ENCODE assay signal across 18 mouse cellular contexts in genomic region chr1:157684356-157684755, GRCm38 (mm10).
DNase-seq lines count a peak whose midpoint lies in the region; ATAC-seq lines count a peak whose summit lies in the region.
"Had no signal": no experiment of that assay in that cellular context is flagged by ENCODE, and none has a peak within 500 bp of the region (broad histone marks: within the 10 kb centered on the region; RNA-seq: fewer than 3 reads in every experiment).

No protein-coding gene starts in this region.

- H3K4me1 ChIP-seq in forebrain, embryonic 14.5 days (ENCODE audit: control insufficient read depth, insufficient read depth, low read length): no peaks in the 10 kb centered on the region
- no peaks in the 10 kb centered on the region for H3K4me1 ChIP-seq in forebrain, embryonic 13.5 days
- H3K4me1 ChIP-seq in hindbrain, embryonic 15.5 days (replicated peaks): peaks cover 3% of the 10 kb centered on the region
- H3K4me1 ChIP-seq: embryonic facial prominence, embryonic 15.5 days; limb, embryonic 13.5 days had no signal

- H3K27ac ChIP-seq in forebrain, embryonic 14.5 days (ENCODE audit: low read depth, low read length): no peak overlapping the region
- no peak overlapping the region for H3K27ac ChIP-seq in forebrain, embryonic 13.5 days
- no peak overlapping the region for H3K27ac ChIP-seq in hindbrain, embryonic 15.5 days (replicated peaks)
- H3K27ac ChIP-seq: embryonic facial prominence, embryonic 15.5 days; gastrocnemius, adult 2 months; limb, embryonic 13.5 days had no signal

- no peaks in the 10 kb centered on the region for H3K9me3 ChIP-seq in forebrain, embryonic 14.5 days (replicated peaks; ENCODE audit: control insufficient read depth, low read length)
- no peaks in the 10 kb centered on the region for H3K9me3 ChIP-seq in forebrain, embryonic 13.5 days (replicated peaks)
- no peaks in the 10 kb centered on the region for H3K9me3 ChIP-seq in hindbrain, embryonic 15.5 days
- H3K9me3 ChIP-seq: embryonic facial prominence, embryonic 15.5 days; limb, embryonic 13.5 days had no signal

- no peak for ATAC-seq in forebrain, embryonic 14.5 days
- no peak for ATAC-seq in forebrain, embryonic 13.5 days
- ATAC-seq in hindbrain, embryonic 15.5 days (ENCODE audit: low FRiP score, low read depth): peak; percentile 72

- 61% methylated on average over 7 of the region's 7 CpGs for WGBS in forebrain, embryonic 14.5 days
- 74% methylated on average over 7 of the region's 7 CpGs for WGBS in forebrain, embryonic 13.5 days
- 11% methylated on average over 7 of the region's 7 CpGs for WGBS in hindbrain, embryonic 15.5 days

- no peaks in the 10 kb centered on the region for H3K36me3 ChIP-seq in forebrain, embryonic 14.5 days (ENCODE audit: control insufficient read depth, insufficient read depth, low read length)
- no peaks in the 10 kb centered on the region for H3K36me3 ChIP-seq in forebrain, embryonic 13.5 days (ENCODE audit: poor library complexity, severe bottlenecking)
- H3K36me3 ChIP-seq in hindbrain, embryonic 15.5 days: no peaks in the 10 kb centered on the region
- H3K36me3 ChIP-seq: embryonic facial prominence, embryonic 15.5 days; limb, embryonic 13.5 days had no signal

- no peak overlapping the region for H3K9ac ChIP-seq in forebrain, embryonic 14.5 days (ENCODE audit: low read length)
- H3K9ac ChIP-seq in forebrain, embryonic 13.5 days: no peak overlapping the region
- H3K9ac ChIP-seq in hindbrain, embryonic 15.5 days: no peak overlapping the region
- H3K9ac ChIP-seq: embryonic facial prominence, embryonic 15.5 days; limb, embryonic 13.5 days had no signal

- H3K27me3 ChIP-seq in forebrain, embryonic 14.5 days (replicated peaks; ENCODE audit: control insufficient read depth, insufficient read depth, low read length): no peaks in the 10 kb centered on the region
- no peaks in the 10 kb centered on the region for H3K27me3 ChIP-seq in forebrain, embryonic 13.5 days
- H3K27me3 ChIP-seq in hindbrain, embryonic 15.5 days: no peaks in the 10 kb centered on the region
- H3K27me3 ChIP-seq: embryonic facial prominence, embryonic 15.5 days had no signal

- no peak overlapping the region for H3K4me2 ChIP-seq in forebrain, embryonic 14.5 days (ENCODE audit: low read length)
- no peak overlapping the region for H3K4me2 ChIP-seq in forebrain, embryonic 13.5 days
- H3K4me2 ChIP-seq in hindbrain, embryonic 15.5 days: no peak overlapping the region
- H3K4me2 ChIP-seq: embryonic facial prominence, embryonic 15.5 days; limb, embryonic 13.5 days had no signal

- peak; percentile 10 for DNase-seq in forebrain, embryonic 14.5 days (ENCODE audit: low spot score)
- peak; percentile 42 to 53 for DNase-seq in cerebellum, adult 18-20 months
- peak; percentile 44 for DNase-seq in embryo, embryonic 10 days (ENCODE audit: low spot score)
- no peak for DNase-seq in Muller cell, postnatal 12 days (ENCODE audit: inconsistent ontology term)
- DNase-seq in urinary bladder, postnatal 36 days (ENCODE audit: low spot score in 2 of 2): no peak
- no peak for DNase-seq in right cerebral cortex, postnatal 25 days
- DNase-seq: adrenal gland, postnatal 36 days; gastrocnemius, adult 2 months; heart, postnatal 14 days; kidney, adult 11 months; kidney, postnatal 25 days; lung, postnatal 14 days; thymus, adult 18-20 months had no signal

- H3K4me3 ChIP-seq in forebrain, embryonic 14.5 days (ENCODE audit: low read depth, low read length): no peak overlapping the region
- H3K4me3 ChIP-seq in forebrain, embryonic 13.5 days: no peak overlapping the region
- no peak overlapping the region for H3K4me3 ChIP-seq in hindbrain, embryonic 15.5 days
- H3K4me3 ChIP-seq: embryonic facial prominence, embryonic 15.5 days; gastrocnemius, adult 2 months; limb, embryonic 13.5 days; myocyte had no signal

Comparison
In these comparisons a context has a peak if more than half of its experiments do, and no peak if none do; other contexts are left out.
1. DNase-seq: peak in forebrain, embryonic 14.5 days (single experiment), cerebellum, adult 18-20 months (2 of 2) and embryo, embryonic 10 days (single experiment); none in Muller cell, postnatal 12 days (single experiment), urinary bladder, postnatal 36 days (0 of 2) and right cerebral cortex, postnatal 25 days (single experiment).